Mouse (Mus musculus): ENCODE data around the gene Josd2. TPM values are rescaled to one million over a fixed set of nuclear protein-coding genes. Genes with fewer than 3 reads are reported as not detected.

The Josd2 gene
- polyA plus RNA-seq (2012; rRNA removed), result 90.7 and 102 TPM in 2 replicates

GRCm38 (mm10) chr7:44467811-44468411 is at the start of gene Josd2:
Gene Josd2, plus strand, starts transcription at chr7:44467980.

GRCm38 (mm10) chr7:44428968-44429521 is 38.7 kb upstream of the Josd2 start, which contains the start of gene Lrrc4b:
Gene Lrrc4b, plus strand, starts transcription at chr7:44429018.

GRCm38 (mm10) chr7:44465111-44465510 is 2.7 kb upstream of the Josd2 start, which contains the start of gene Aspdh:
Gene Aspdh, plus strand, starts transcription at chr7:44465391.

GRCm38 (mm10) chr7:44495992-44496770 is 28.4 kb downstream of the Josd2 start, which contains the start of the genes Emc10 and Fam71e1:
Gene Emc10, minus strand, starts transcription at chr7:44496529.
Gene Fam71e1, plus strand, starts transcription at chr7:44496581.

Other genes with a start within 250 kb of the Josd2 start
- not detected in 2 replicates for gene Klk1, start 242.6 kb upstream of the Josd2 start, polyA plus RNA-seq (2012; rRNA removed)
- not detected in 2 replicates for gene Gm36864, start 231.8 kb upstream of the Josd2 start, polyA plus RNA-seq (2012; rRNA removed)
- gene 1700028J19Rik, start 221.3 kb upstream of the Josd2 start, polyA plus RNA-seq (2012; rRNA removed), result 1.4 and 1.6 TPM in 2 replicates
- 290 and 299 TPM in 2 replicates for gene 2410002F23Rik, start 221.3 kb upstream of the Josd2 start, polyA plus RNA-seq (2012; rRNA removed)
- gene Acp4, start 210.6 kb upstream of the Josd2 start, polyA plus RNA-seq (2012; rRNA removed), result 0.05 TPM in 1 of 2 replicates, not detected in the other
- 0.51 TPM in 1 of 2 replicates, not detected in the other for gene Gm15517, start 206.5 kb upstream of the Josd2 start, polyA plus RNA-seq (2012; rRNA removed)
- 4.6 and 6.3 TPM in 2 replicates for gene Clec11a, start 161.1 kb upstream of the Josd2 start, polyA plus RNA-seq (2012; rRNA removed)
- 23.6 and 34.2 TPM in 2 replicates for gene Shank1, start 157.7 kb upstream of the Josd2 start, polyA plus RNA-seq (2012; rRNA removed)
- gene Syt3, start 83.9 kb upstream of the Josd2 start, polyA plus RNA-seq (2012; rRNA removed), result 26.1 and 27.0 TPM in 2 replicates
- gene 1700008O03Rik, start 82.2 kb upstream of the Josd2 start, polyA plus RNA-seq (2012; rRNA removed), result 3.3 and 4.9 TPM in 2 replicates
- 193 and 226 TPM in 2 replicates for gene Lrrc4b, start 39.0 kb upstream of the Josd2 start, polyA plus RNA-seq (2012; rRNA removed)
- 26.7 and 26.9 TPM in 2 replicates for gene Aspdh, start 2.6 kb upstream of the Josd2 start, polyA plus RNA-seq (2012; rRNA removed)
- 185 and 186 TPM in 2 replicates for gene Emc10, start 28.5 kb downstream of the Josd2 start, polyA plus RNA-seq (2012; rRNA removed)
- 39.6 and 46.7 TPM in 2 replicates for gene Fam71e1, start 28.6 kb downstream of the Josd2 start, polyA plus RNA-seq (2012; rRNA removed)
- gene Mybpc2, start 56.7 kb downstream of the Josd2 start, polyA plus RNA-seq (2012; rRNA removed), result 0.01 and 0.05 TPM in 2 replicates
- 0.06 and 0.16 TPM in 2 replicates for gene Spib, start 64.1 kb downstream of the Josd2 start, polyA plus RNA-seq (2012; rRNA removed)
- 60.2 and 64.2 TPM in 2 replicates for gene Pold1, start 80.9 kb downstream of the Josd2 start, polyA plus RNA-seq (2012; rRNA removed)
- 94.5 and 97.2 TPM in 2 replicates for gene Nr1h2, start 86.0 kb downstream of the Josd2 start, polyA plus RNA-seq (2012; rRNA removed)
- 0.64 TPM in 2 replicates for gene Napsa, start 104.4 kb downstream of the Josd2 start, polyA plus RNA-seq (2012; rRNA removed)
- gene Kcnc3, start 122.7 kb downstream of the Josd2 start, polyA plus RNA-seq (2012; rRNA removed), result 16.8 and 23.5 TPM in 2 replicates
- 0.93 and 2.3 TPM in 2 replicates for gene Myh14, start 202.9 kb downstream of the Josd2 start, polyA plus RNA-seq (2012; rRNA removed)
- gene Izumo2, start 240.8 kb downstream of the Josd2 start, polyA plus RNA-seq (2012; rRNA removed), result not detected in 2 replicates